Mouse (Mus musculus) hindbrain, embryonic 12.5 days (tissue): ENCODE measurements at regions not wholly inside any gene's neighbourhood (a gene's known extent, or its start where the extent isn't known, plus 50 kb on each side); places are given as distances from the start of the nearest gene placed in this dataset.
"Not testable (repeated sequence)": the region's sequence is repeated elsewhere in the genome, so short reads cannot be mapped to it uniquely, and the experiment has no call there.

ENCODE experiments used
- ATAC-seq: fragments of 200-750 bp; cut with Nextera tagmentation; 2 replicates; pipeline ENCODE4 v1.8.0; 2017; ENCODE audit warnings: moderate TSS enrichment; ENCODE audit not compliant: low FRiP score
- H3K27ac ChIP-seq: fragments of 300-500 bp; sonication (generic); 2 replicates; pipeline ENCODE4 v1.5.1; 2016; ENCODE audit warnings: mild to moderate bottlenecking
- H3K27me3 ChIP-seq: fragments of 300-500 bp; sonication (generic); 2 replicates; pipeline ENCODE4 v1.6.1; 2016; ENCODE audit warnings: mild to moderate bottlenecking
- H3K36me3 ChIP-seq: fragments of 300-500 bp; sonication (generic); 2 replicates; pipeline ENCODE4 v1.6.1; 2016; ENCODE audit warnings: mild to moderate bottlenecking
- H3K4me1 ChIP-seq: fragments of 300-500 bp; sonication (generic); 2 replicates; pipeline ENCODE4 v1.6.1; 2016
- H3K4me2 ChIP-seq: fragments of 300-500 bp; sonication (generic); replicated peaks from 2 replicates; pipeline ENCODE4 v1.6.1; 2016; ENCODE audit warnings: mild to moderate bottlenecking
- H3K4me3 ChIP-seq: fragments of 300-500 bp; sonication (generic); 2 replicates; pipeline ENCODE4 v1.5.1; 2016; ENCODE audit warnings: mild to moderate bottlenecking
- H3K9ac ChIP-seq: fragments of 300-500 bp; sonication (generic); 2 replicates; pipeline ENCODE4 v1.6.1; 2016; ENCODE audit warnings: mild to moderate bottlenecking, moderate library complexity
- H3K9me3 ChIP-seq: fragments of 300-500 bp; sonication (generic); replicated peaks from 2 replicates; pipeline ENCODE4 v1.6.1; 2016; ENCODE audit warnings: mild to moderate bottlenecking
- WGBS: fragments of 180-500 bp; shearing (Covaris S2); methylation state at CpG from one replicate; pipeline ENCODE4 v1.1.7; 2016; 5-methylcytosine and 5-hydroxymethylcytosine counted together

- H3K4me1 ChIP-seq: no peaks in the 10 kb centered on the region
- no peaks in the 10 kb centered on the region for H3K27me3 ChIP-seq
- H3K4me2 ChIP-seq: no peak overlapping the region
- H3K27ac ChIP-seq: no peak overlapping the region
- no peak overlapping the region for H3K4me3 ChIP-seq
- no peaks in the 10 kb centered on the region for H3K36me3 ChIP-seq
- peak; percentile 78 for ATAC-seq
- no peak overlapping the region for H3K9ac ChIP-seq
- no peaks in the 10 kb centered on the region for H3K9me3 ChIP-seq
These were observed 516.0 kb upstream of the Fam241a start for GRCm38 (mm10) chr3:128412157-128412556.

GRCm38 (mm10) chr3:128394805-128395204 lies 498.7 kb upstream of the Fam241a start:
- H3K4me1 ChIP-seq: no peaks in the 10 kb centered on the region
- ATAC-seq: no peak
- no peak overlapping the region for H3K9ac ChIP-seq
- no peak overlapping the region for H3K27ac ChIP-seq
- WGBS: 81% methylated on average over 3 of the region's 3 CpGs
- H3K27me3 ChIP-seq: no peaks in the 10 kb centered on the region
- no peaks in the 10 kb centered on the region for H3K9me3 ChIP-seq
- no peaks in the 10 kb centered on the region for H3K36me3 ChIP-seq
- H3K4me3 ChIP-seq: no peak overlapping the region
- no peak overlapping the region for H3K4me2 ChIP-seq

DNA sequence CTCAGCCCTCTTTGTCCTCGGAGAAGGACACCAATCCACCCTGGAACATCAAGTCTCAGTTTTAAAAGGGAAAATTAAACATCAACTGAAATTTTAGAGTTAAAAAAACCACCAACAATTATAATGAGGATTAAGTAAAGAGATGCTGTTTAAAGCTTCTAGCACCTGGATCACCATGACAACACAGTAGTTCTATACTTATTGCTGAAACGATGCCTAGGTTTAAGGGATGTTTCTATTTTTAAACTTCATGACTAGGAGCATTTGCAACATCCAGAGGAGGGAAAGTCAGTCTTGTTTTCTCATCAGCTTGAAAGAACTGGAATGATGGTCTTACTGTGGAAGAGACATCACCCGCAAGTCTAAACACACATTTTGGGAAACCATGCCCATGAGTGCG lies 484.5 kb upstream of the Fam241a start:
- 89% methylated on average over 4 of the region's 4 CpGs for WGBS
- Histone ChIP-seq H3K9ac (no peak overlapping the region), H3K4me3 (no peak overlapping the region)

GRCm38 (mm10) chr3:128369521-128370127 lies 473.5 kb upstream of the Fam241a start:
- H3K4me3 ChIP-seq: no peak overlapping the region
- no peaks in the 10 kb centered on the region for H3K9me3 ChIP-seq
- 22% methylated on average over 5 of the region's 5 CpGs for WGBS
- H3K4me1 ChIP-seq: no peaks in the 10 kb centered on the region
- ATAC-seq: no peak
- no peak overlapping the region for H3K4me2 ChIP-seq
- no peaks in the 10 kb centered on the region for H3K36me3 ChIP-seq
- no peak overlapping the region for H3K27ac ChIP-seq
- H3K9ac ChIP-seq: no peak overlapping the region
- no peaks in the 10 kb centered on the region for H3K27me3 ChIP-seq

More for the DNA sequence above, 484.5 kb upstream of the Fam241a start:
- Histone ChIP-seq H3K9me3 (no peaks in the 10 kb centered on the region), H3K36me3 (no peaks in the 10 kb centered on the region), H3K4me2 (no peak overlapping the region), H3K4me1 (no peaks in the 10 kb centered on the region), H3K27me3 (no peaks in the 10 kb centered on the region), H3K27ac (no peak overlapping the region)
- ATAC-seq: no peak

DNA sequence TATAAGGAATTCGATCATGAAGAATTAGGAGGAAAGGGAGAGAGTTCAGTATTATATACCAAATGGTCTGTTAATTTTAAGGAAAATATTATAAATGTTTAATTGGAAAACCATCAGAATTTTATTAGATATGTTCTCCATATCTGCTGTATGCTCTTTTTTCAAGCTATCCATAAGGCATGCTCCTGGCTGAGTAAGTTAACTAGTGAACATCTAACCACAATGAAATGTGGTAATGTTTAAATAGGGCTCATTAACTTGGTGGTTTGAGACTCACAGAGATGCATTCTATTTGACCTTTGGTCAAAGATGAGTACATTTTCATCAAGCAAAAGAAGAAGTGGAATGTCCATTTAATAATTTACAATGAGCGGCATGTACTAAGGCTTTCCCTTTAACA lies 466.2 kb upstream of the Fam241a start:
- no peak overlapping the region for H3K4me2 ChIP-seq
- no peaks in the 10 kb centered on the region for H3K36me3 ChIP-seq
- H3K9me3 ChIP-seq: no peaks in the 10 kb centered on the region
- whole genome bisulfite sequencing: 87% methylated on average over 2 of the region's 2 CpGs
- H3K27me3 ChIP-seq: no peaks in the 10 kb centered on the region
- no peak overlapping the region for H3K9ac ChIP-seq
- ATAC-seq: no peak
- no peaks in the 10 kb centered on the region for H3K4me1 ChIP-seq
- H3K27ac ChIP-seq: no peak overlapping the region
- no peak overlapping the region for H3K4me3 ChIP-seq

DNA sequence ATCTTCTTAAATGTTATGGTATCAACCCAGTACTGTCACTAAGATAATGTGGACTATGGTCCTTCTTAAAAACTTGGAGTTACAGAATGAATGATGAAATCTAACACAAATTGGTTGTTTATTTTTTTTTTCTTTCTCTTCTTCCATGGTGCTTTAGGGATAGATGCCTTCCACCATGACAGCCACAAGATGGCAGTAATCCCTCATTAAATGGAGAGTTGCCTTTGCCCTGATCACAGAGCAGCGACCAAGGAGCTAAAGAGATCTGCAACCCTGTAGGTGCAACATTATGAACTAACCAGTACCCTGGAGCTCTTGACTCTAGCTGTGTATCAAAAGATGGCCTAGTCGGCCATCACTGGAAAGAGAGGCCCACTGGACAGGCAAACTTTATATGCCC lies 453.0 kb upstream of the Fam241a start:
- 0 out of 2 replicates have a peak, but pooled peaks have one; percentile 71 for ATAC-seq
- not testable (repeated sequence) for H3K9me3 ChIP-seq, H3K4me1 ChIP-seq, H3K27ac ChIP-seq, H3K9ac ChIP-seq, H3K27me3 ChIP-seq, H3K4me2 ChIP-seq, H3K36me3 ChIP-seq, H3K4me3 ChIP-seq
- WGBS: 13% methylated on average over 2 of the region's 2 CpGs

GRCm38 (mm10) chr3:128347782-128348574 lies 451.9 kb upstream of the Fam241a start:
- Histone ChIP-seq H3K4me1 (no peaks in the 10 kb centered on the region), H3K4me3 (no peak overlapping the region), H3K9me3 (no peaks in the 10 kb centered on the region), H3K36me3 (no peaks in the 10 kb centered on the region), H3K4me2 (no peak overlapping the region), H3K27ac (no peak overlapping the region), H3K27me3 (peaks cover 4% of the 10 kb centered on the region; the same call in 1 of the 2 replicates), H3K9ac (no peak overlapping the region)
- 62% methylated on average over 8 of the region's 8 CpGs for WGBS
- no peak for ATAC-seq

GRCm38 (mm10) chr3:128337508-128337907 lies 441.4 kb upstream of the Fam241a start:
- H3K36me3 ChIP-seq: no peaks in the 10 kb centered on the region
- no peaks in the 10 kb centered on the region for H3K9me3 ChIP-seq
- peak; percentile 32; the same call in 1 of the 2 replicates for ATAC-seq
- H3K9ac ChIP-seq: no peak overlapping the region
- no peak overlapping the region for H3K27ac ChIP-seq
- no peaks in the 10 kb centered on the region for H3K27me3 ChIP-seq
- WGBS: 75% methylated on average over 2 of the region's 2 CpGs
- no peaks in the 10 kb centered on the region for H3K4me1 ChIP-seq
- no peak overlapping the region for H3K4me3 ChIP-seq
- H3K4me2 ChIP-seq: no peak overlapping the region

DNA sequence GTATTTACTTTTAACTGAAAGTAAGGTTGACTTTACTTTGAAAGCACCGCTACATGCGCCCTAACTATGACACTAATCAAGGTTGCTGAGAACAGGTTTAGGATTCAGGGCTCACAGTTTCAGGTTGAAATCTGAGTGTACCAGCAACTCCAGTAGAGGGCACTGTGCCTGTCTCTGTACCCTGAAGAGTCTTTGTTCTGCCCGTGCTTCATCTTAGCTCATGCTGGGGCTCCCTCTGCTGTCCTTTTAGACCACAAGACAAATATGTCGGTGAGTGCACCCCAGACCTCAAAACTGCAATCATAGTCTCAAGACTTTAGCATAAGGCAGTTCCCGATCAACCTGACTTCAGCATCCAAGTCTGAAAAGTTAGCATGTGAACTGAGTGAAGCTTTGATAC lies 440.9 kb upstream of the Fam241a start:
- Histone ChIP-seq H3K9me3 (no peaks in the 10 kb centered on the region), H3K36me3 (no peaks in the 10 kb centered on the region), H3K27me3 (no peaks in the 10 kb centered on the region), H3K4me1 (no peaks in the 10 kb centered on the region), H3K27ac (no peak overlapping the region), H3K4me2 (no peak overlapping the region), H3K4me3 (no peak overlapping the region), H3K9ac (no peak overlapping the region)
- peak; percentile 81 for ATAC-seq
- WGBS: 30% methylated on average over 5 of the region's 5 CpGs

GRCm38 (mm10) chr3:128327677-128328076 lies 431.6 kb upstream of the Fam241a start:
- H3K9ac ChIP-seq: no peak overlapping the region
- H3K4me2 ChIP-seq: no peak overlapping the region
- H3K27ac ChIP-seq: no peak overlapping the region
- H3K4me3 ChIP-seq: no peak overlapping the region
- H3K4me1 ChIP-seq: no peaks in the 10 kb centered on the region
- 67% methylated on average over 5 of the region's 5 CpGs for WGBS
- no peaks in the 10 kb centered on the region for H3K9me3 ChIP-seq
- ATAC-seq: no peak
- no peaks in the 10 kb centered on the region for H3K36me3 ChIP-seq
- H3K27me3 ChIP-seq: no peaks in the 10 kb centered on the region

DNA sequence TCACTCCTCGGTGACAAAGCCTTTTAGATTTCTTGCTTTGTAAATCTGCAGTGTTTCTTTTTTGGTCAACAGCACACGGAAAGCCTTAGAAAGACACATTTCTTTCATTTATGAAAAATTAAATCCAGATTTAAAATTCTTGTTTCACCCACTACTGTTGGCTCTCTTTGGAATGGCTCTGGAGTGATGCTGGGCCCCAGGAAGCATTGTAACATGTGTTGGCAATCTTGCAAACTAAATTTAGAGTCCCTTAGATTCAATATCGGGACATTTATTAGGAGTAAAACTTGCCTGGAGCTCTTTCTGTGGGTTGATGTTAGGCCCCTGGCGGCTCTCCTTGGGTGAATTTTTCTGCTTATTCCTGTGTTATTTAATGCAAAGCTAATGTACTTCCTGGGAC lies 405.2 kb upstream of the Fam241a start:
- no peaks in the 10 kb centered on the region for H3K27me3 ChIP-seq
- H3K4me2 ChIP-seq: no peak overlapping the region
- H3K27ac ChIP-seq: no peak overlapping the region
- 87% methylated on average over 4 of the region's 4 CpGs for WGBS
- H3K4me3 ChIP-seq: no peak overlapping the region
- no peak for ATAC-seq
- H3K4me1 ChIP-seq: no peaks in the 10 kb centered on the region
- H3K36me3 ChIP-seq: no peaks in the 10 kb centered on the region
- H3K9ac ChIP-seq: no peak overlapping the region
- H3K9me3 ChIP-seq: no peaks in the 10 kb centered on the region

DNA sequence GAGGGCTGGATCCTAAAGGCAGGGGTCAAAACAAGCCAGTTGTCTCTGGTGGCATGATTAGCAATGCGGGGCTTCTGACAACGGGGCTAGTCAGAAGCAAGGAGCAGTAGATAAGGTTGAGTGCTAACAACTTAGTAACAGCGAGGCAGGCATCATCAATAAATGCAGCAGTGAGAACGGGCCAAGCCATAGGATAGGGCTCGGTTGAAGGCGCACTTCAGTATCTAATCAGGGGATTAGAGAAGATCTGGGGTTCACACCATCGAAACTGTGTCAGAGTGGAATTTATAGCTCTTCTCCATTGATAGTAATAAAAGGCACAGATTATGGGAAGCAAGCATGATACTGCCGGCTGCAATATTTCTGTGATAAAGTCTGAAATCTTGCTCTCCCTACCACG lies 402.0 kb upstream of the Fam241a start:
- Histone ChIP-seq H3K4me3 (no peak overlapping the region), H3K27me3 (no peaks in the 10 kb centered on the region), H3K9ac (no peak overlapping the region), H3K4me2 (no peak overlapping the region), H3K9me3 (no peaks in the 10 kb centered on the region), H3K27ac (no peak overlapping the region), H3K4me1 (no peaks in the 10 kb centered on the region), H3K36me3 (no peaks in the 10 kb centered on the region)
- WGBS: 86% methylated on average over 9 of the region's 9 CpGs
- no peak for ATAC-seq

- no peaks in the 10 kb centered on the region for H3K36me3 ChIP-seq
- no peak overlapping the region for H3K27ac ChIP-seq
- no peak for ATAC-seq
- no peak overlapping the region for H3K4me2 ChIP-seq
- 79% methylated on average over 4 of the region's 4 CpGs for WGBS
- no peaks in the 10 kb centered on the region for H3K4me1 ChIP-seq
- H3K9ac ChIP-seq: no peak overlapping the region
- H3K27me3 ChIP-seq: no peaks in the 10 kb centered on the region
- H3K4me3 ChIP-seq: no peak overlapping the region
- no peaks in the 10 kb centered on the region for H3K9me3 ChIP-seq
These were observed 391.7 kb upstream of the Fam241a start for GRCm38 (mm10) chr3:128287846-128288245.
